Mouse (Mus musculus) kidney, postnatal 14 days (tissue): ENCODE data around the gene Thoc5.

Experiments used
- DNase-seq: peaks from one replicate; pipeline ENCODE4 v3.0.0; 2022; ENCODE audit warnings: mixed read lengths

Gene Thoc5

GRCm38 (mm10) chr11:4894848-4895816 lies at the start of gene Thoc5:
TSS of gene Thoc5 (plus strand) at chr11:4895320.
- DNase-seq: peak; percentile 87

GRCm38 (mm10) chr11:4848483-4849248 lies 46.5 kb upstream of the Thoc5 start:
- peak; percentile 55 for DNase-seq

GRCm38 (mm10) chr11:4849258-4849943 lies 45.7 kb upstream of the Thoc5 start, which contains the start of gene Nf2:
TSS of gene Nf2 (minus strand) at chr11:4849536.
- DNase-seq: peak; percentile 99

GRCm38 (mm10) chr11:4850404-4850803 lies 44.7 kb upstream of the Thoc5 start:
- no peak for DNase-seq

- DNase-seq: no peak
These were observed 42.1 kb upstream of the Thoc5 start for GRCm38 (mm10) chr11:4853021-4853420.

GRCm38 (mm10) chr11:4854181-4854580 lies 40.9 kb upstream of the Thoc5 start:
- DNase-seq: no peak

- no peak for DNase-seq
These were observed 36.7 kb upstream of the Thoc5 start for GRCm38 (mm10) chr11:4858416-4858815.

GRCm38 (mm10) chr11:4860986-4861385 lies 34.1 kb upstream of the Thoc5 start:
- DNase-seq: no peak

GRCm38 (mm10) chr11:4861816-4862604 lies 33.1 kb upstream of the Thoc5 start:
- no peak for DNase-seq

- no peak for DNase-seq
These were observed 32.4 kb upstream of the Thoc5 start for GRCm38 (mm10) chr11:4862730-4863129.

GRCm38 (mm10) chr11:4865645-4866251 lies 29.4 kb upstream of the Thoc5 start:
- DNase-seq: peak; percentile 77

GRCm38 (mm10) chr11:4873755-4874475 lies 21.2 kb upstream of the Thoc5 start, which contains the start of gene Nipsnap1:
TSS of gene Nipsnap1 (plus strand) at chr11:4873951.
- DNase-seq: peak; percentile 89

- DNase-seq: peak; percentile 79
These were observed 20.6 kb upstream of the Thoc5 start for GRCm38 (mm10) chr11:4874551-4874950.

- no peak for DNase-seq
These were observed 14.0 kb upstream of the Thoc5 start for GRCm38 (mm10) chr11:4881087-4881486.

GRCm38 (mm10) chr11:4882892-4883627 lies 12.1 kb upstream of the Thoc5 start:
- DNase-seq: peak; percentile 89

GRCm38 (mm10) chr11:4885385-4885903 lies 9.7 kb upstream of the Thoc5 start:
- peak; percentile 52 for DNase-seq

GRCm38 (mm10) chr11:4886987-4887386 lies 8.1 kb upstream of the Thoc5 start:
- no peak for DNase-seq

GRCm38 (mm10) chr11:4900437-4900836 lies 5.3 kb downstream of the Thoc5 start:
- DNase-seq: no peak

GRCm38 (mm10) chr11:4901956-4902355 lies 6.8 kb downstream of the Thoc5 start:
- no peak for DNase-seq

GRCm38 (mm10) chr11:4906231-4906630 lies 11.1 kb downstream of the Thoc5 start:
- no peak for DNase-seq
